ENCODE assay signal across 17 mouse cellular contexts in genomic region chr17:3149541-3149940, GRCm38 (mm10). TPM values are rescaled to one million over a fixed set of nuclear protein-coding genes. Genes with fewer than 3 reads are reported as not detected.
DNase-seq lines count a peak whose midpoint lies in the region; ATAC-seq lines count a peak whose summit lies in the region.
"Had no signal": no experiment of that assay in that cellular context is flagged by ENCODE, and none has a peak within 500 bp of the region (broad histone marks: within the 10 kb centered on the region; RNA-seq: fewer than 3 reads in every experiment).

No protein-coding gene starts in this region.

- no peak overlapping the region for H3K4me2 ChIP-seq in kidney, embryonic 14.5 days (replicated peaks; ENCODE audit: low read depth, low read length)
- H3K4me2 ChIP-seq in liver, embryonic 11.5 days: no peak overlapping the region
- H3K4me2 ChIP-seq: embryonic facial prominence, embryonic 15.5 days; midbrain, embryonic 11.5 days; neural tube, embryonic 15.5 days had no signal

- no peak for ATAC-seq in megakaryocyte, adult 5-6 weeks (ENCODE audit: poor library complexity, severe bottlenecking)
- peak; percentile 64; the same call in 1 of the 2 replicates for ATAC-seq in kidney, embryonic 14.5 days (ENCODE audit: low FRiP score, low TSS enrichment)
- ATAC-seq in liver, embryonic 11.5 days (replicated peaks; ENCODE audit: low FRiP score): peak; percentile 66
- ATAC-seq: lung, postnatal 0 days had no signal

- intact Hi-C loops in gastrocnemius, postnatal 14 days (cut with DNase I; ENCODE audit: low total_unique reads): no loop called here

- no peak overlapping the region for H3K9ac ChIP-seq in kidney, embryonic 14.5 days (ENCODE audit: low read depth, low read length)
- H3K9ac ChIP-seq in liver, embryonic 11.5 days (ENCODE audit: low read depth, low read length): no peak overlapping the region
- H3K9ac ChIP-seq: embryonic facial prominence, embryonic 15.5 days; neural tube, embryonic 15.5 days had no signal

- DNase-seq in liver, embryonic 11.5 days (ENCODE audit: low spot score): no peak
- no peak for DNase-seq in layer of hippocampus, adult 9-11 months
- DNase-seq in B cell, adult 2 months: no peak
- DNase-seq in gastrocnemius, postnatal 14 days: no peak
- no peak for DNase-seq in hindbrain, embryonic 10.5 days (ENCODE audit: low spot score)
- DNase-seq: adrenal gland, postnatal 10 days; cerebellum, adult 8-10 months; gastrocnemius, postnatal 36 days; retina, postnatal 1 day; thymus, postnatal 25 days had no signal

- peak overlapping the region; percentile 65 for H3K4me3 ChIP-seq in megakaryocyte, embryonic 14.5 days (replicated peaks)
- no peak overlapping the region for H3K4me3 ChIP-seq in kidney, embryonic 14.5 days (ENCODE audit: low read length)
- no peak overlapping the region for H3K4me3 ChIP-seq in liver, embryonic 11.5 days (ENCODE audit: low read depth, low read length)
- H3K4me3 ChIP-seq in hindbrain, embryonic 10.5 days: no peak overlapping the region
- H3K4me3 ChIP-seq: embryonic facial prominence, embryonic 15.5 days; neural tube, embryonic 15.5 days had no signal

- H3K9me3 ChIP-seq in megakaryocyte, embryonic 14.5 days: no peaks in the 10 kb centered on the region
- no peaks in the 10 kb centered on the region for H3K9me3 ChIP-seq in kidney, embryonic 14.5 days (ENCODE audit: control insufficient read depth, low read length)
- H3K9me3 ChIP-seq in liver, embryonic 11.5 days (ENCODE audit: control insufficient read depth, low read length): no peaks in the 10 kb centered on the region
- no peaks in the 10 kb centered on the region for H3K9me3 ChIP-seq in hindbrain, embryonic 10.5 days
- H3K9me3 ChIP-seq: embryonic facial prominence, embryonic 15.5 days; neural tube, embryonic 15.5 days had no signal

- WGBS in kidney, embryonic 14.5 days: 61% methylated on average over 1 of the region's 1 CpGs
- 8% methylated on average over 1 of the region's 1 CpGs for WGBS in liver, embryonic 11.5 days
- WGBS in hindbrain, embryonic 10.5 days: 81% methylated on average over 1 of the region's 1 CpGs

- H3K4me1 ChIP-seq in megakaryocyte, embryonic 14.5 days: peaks cover 77% of the 10 kb centered on the region
- H3K4me1 ChIP-seq in kidney, embryonic 14.5 days (ENCODE audit: control insufficient read depth, insufficient read depth, low read length): no peaks in the 10 kb centered on the region
- peaks cover 7% of the 10 kb centered on the region for H3K4me1 ChIP-seq in liver, embryonic 11.5 days (replicated peaks; ENCODE audit: control insufficient read depth, insufficient read depth, low read length)
- H3K4me1 ChIP-seq in hindbrain, embryonic 10.5 days (replicated peaks): no peaks in the 10 kb centered on the region
- H3K4me1 ChIP-seq: embryonic facial prominence, embryonic 15.5 days had no signal

- H3K27me3 ChIP-seq in megakaryocyte, embryonic 14.5 days (replicated peaks): no peaks in the 10 kb centered on the region
- H3K27me3 ChIP-seq in kidney, embryonic 14.5 days (ENCODE audit: control insufficient read depth, insufficient read depth, low read length): no peaks in the 10 kb centered on the region
- no peaks in the 10 kb centered on the region for H3K27me3 ChIP-seq in liver, embryonic 11.5 days (replicated peaks; ENCODE audit: control insufficient read depth, insufficient read depth, low read length)
- no peaks in the 10 kb centered on the region for H3K27me3 ChIP-seq in hindbrain, embryonic 10.5 days (ENCODE audit: insufficient read depth, poor library complexity, severe bottlenecking)
- H3K27me3 ChIP-seq: embryonic facial prominence, embryonic 15.5 days; neural tube, embryonic 15.5 days had no signal

- no peak overlapping the region for H3K27ac ChIP-seq in kidney, embryonic 14.5 days (ENCODE audit: low read depth, low read length)
- H3K27ac ChIP-seq in liver, embryonic 11.5 days (ENCODE audit: low read depth, low read length): no peak overlapping the region
- H3K27ac ChIP-seq in hindbrain, embryonic 10.5 days: no peak overlapping the region
- H3K27ac ChIP-seq: embryonic facial prominence, embryonic 15.5 days; neural tube, embryonic 15.5 days had no signal

- H3K36me3 ChIP-seq in megakaryocyte, embryonic 14.5 days (replicated peaks; ENCODE audit: low read length): peaks cover 86% of the 10 kb centered on the region
- peaks cover 25% of the 10 kb centered on the region; the same call in 1 of the 2 replicates for H3K36me3 ChIP-seq in kidney, embryonic 14.5 days (ENCODE audit: control insufficient read depth, insufficient read depth, low read length)
- H3K36me3 ChIP-seq in liver, embryonic 11.5 days (ENCODE audit: control insufficient read depth, insufficient read depth, low read length): peaks cover 6% of the 10 kb centered on the region; the same call in 1 of the 2 replicates
- peaks cover 61% of the 10 kb centered on the region for H3K36me3 ChIP-seq in hindbrain, embryonic 10.5 days

RNA-seq across cellular contexts. Expression of gene Scaf8, which starts 34.8 kb away (rescaled TPM):
- polyA plus RNA-seq in megakaryocyte, embryonic 14.5 days (2012; ENCODE audit: insufficient read depth, low replicate concordance): 3.9 and 4.5 TPM in 2 replicates
- 34.1 and 43.8 TPM in 2 replicates for total RNA-seq in megakaryocyte, adult 5-6 weeks (2015)
- total RNA-seq in megakaryocyte, adult 5-6 weeks (2017): 29.1 and 35.5 TPM in 2 replicates
- polyA plus RNA-seq in kidney, embryonic 14.5 days (2014; fragmentation: Nextera tagmentation; extraction: Ambion mirVana): 18.7 and 35.9 TPM in 2 replicates
- 24.4 and 24.5 TPM in 2 replicates for polyA plus RNA-seq in liver, embryonic 11.5 days (2014; fragmentation: Nextera tagmentation; extraction: Ambion mirVana)
- 10 to 100 TPM; 22.5 to 25.8 TPM for total RNA-seq in gastrocnemius, postnatal 14 days (2021)
- 18.7 and 21.1 TPM in 2 replicates for polyA plus RNA-seq in hindbrain, embryonic 10.5 days (2016; fragmentation: Nextera tagmentation; extraction: Ambion mirVana)
